Comparison of ENCODE assay signal across 14 mouse cellular contexts in genomic region chr17:12866853-12867252, GRCm38 (mm10). TPM values are rescaled to one million over a fixed set of nuclear protein-coding genes. Genes with fewer than 3 reads are reported as not detected.
A peak's percentile ranks its signal among the peaks of the same experiment; 100 is the strongest.
DNase-seq lines count a peak whose midpoint lies in the region; ATAC-seq and TF ChIP-seq lines count a peak whose summit lies in the region.
"Had no signal": no experiment of that assay in that cellular context is flagged by ENCODE, and none has a peak within 500 bp of the region (broad histone marks: within the 10 kb centered on the region; RNA-seq: fewer than 3 reads in every experiment).

No protein-coding gene starts in this region.

- no peaks in the 10 kb centered on the region for H3K9me3 ChIP-seq in heart, embryonic 11.5 days (replicated peaks; ENCODE audit: control insufficient read depth, low read length)
- H3K9me3 ChIP-seq: liver, embryonic 15.5 days had no signal

- no peak for TF ChIP-seq CTCF in left cerebral cortex, adult 2 months (IDR thresholded peaks at IDR 0.05)

- 0 out of 2 replicates have a peak, but pooled peaks cover 5% of the 10 kb centered on the region for H3K4me1 ChIP-seq in heart, embryonic 11.5 days (ENCODE audit: control insufficient read depth, insufficient read depth, low read length)
- H3K4me1 ChIP-seq: liver, embryonic 15.5 days had no signal

- peaks cover 4% of the 10 kb centered on the region; the same call in 1 of the 2 replicates for H3K27me3 ChIP-seq in heart, embryonic 11.5 days (ENCODE audit: control insufficient read depth, insufficient read depth, low read length)

- H3K4me2 ChIP-seq in heart, embryonic 11.5 days, result no peak overlapping the region
- H3K4me2 ChIP-seq: liver, embryonic 15.5 days had no signal

- no peaks in the 10 kb centered on the region for H3K36me3 ChIP-seq in heart, embryonic 11.5 days (ENCODE audit: control insufficient read depth, insufficient read depth, low read length)
- H3K36me3 ChIP-seq: liver, embryonic 15.5 days had no signal

- intact Hi-C loops in left cerebral cortex, postnatal 10 days (cut with DNase I), result no loop called here
- intact Hi-C loops in left cerebral cortex, adult 2 months (cut with DNase I), result loop anchor here (5.0 kb wide), 1 partner anchor 70 kb away; no protein-coding TSS in a partner anchor

- H3K27ac ChIP-seq in heart, embryonic 11.5 days (ENCODE audit: low read depth, low read length), result peak overlapping the region; percentile 22; the same call in 1 of the 2 replicates
- H3K27ac ChIP-seq in left cerebral cortex, adult 2 months, result peak overlapping the region; percentile 66
- H3K27ac ChIP-seq: liver, embryonic 15.5 days had no signal

- H3K4me3 ChIP-seq in heart, embryonic 11.5 days (ENCODE audit: low read depth, low read length), result no peak overlapping the region
- no peak overlapping the region for H3K4me3 ChIP-seq in left cerebral cortex, adult 2 months
- H3K4me3 ChIP-seq: liver, embryonic 15.5 days had no signal

- 0 out of 2 replicates have a peak overlapping the region, but pooled peaks have one; percentile 28 for H3K9ac ChIP-seq in heart, embryonic 11.5 days (ENCODE audit: low read depth, low read length)
- H3K9ac ChIP-seq: liver, embryonic 15.5 days had no signal

- no peak for ATAC-seq in heart, embryonic 11.5 days (replicated peaks; ENCODE audit: insufficient number of reproducible peaks, low FRiP score, low TSS enrichment)
- no peak for ATAC-seq in erythroblast, adult 5-6 weeks (replicated peaks; ENCODE audit: low FRiP score, poor library complexity, severe bottlenecking)
- ATAC-seq: Patski had no signal

- 56% methylated on average over 10 of the region's 10 CpGs for WGBS in heart, embryonic 11.5 days (ENCODE audit: insufficient replicate concordance)

- peak; percentile 41 for DNase-seq in left cerebral cortex, adult 11 months (ENCODE audit: low spot score)
- no peak for DNase-seq in left cerebral cortex, postnatal 10 days (ENCODE audit: extremely low spot score in 1 of 2, low spot score in 2 of 2)
- peak; percentile 63 to 65 for DNase-seq in left cerebral cortex, adult 2 months (ENCODE audit: extremely low spot score in 1 of 2, low spot score in 2 of 2)
- peak; percentile 54 for DNase-seq in skeletal muscle tissue, adult 2 months (ENCODE audit: low read depth, low spot score)
- no peak for DNase-seq in retina, embryonic 14.5 days (ENCODE audit: low spot score)
- DNase-seq: adrenal gland, adult 8-10 months; kidney, postnatal 25 days; thymus, postnatal 36 days had no signal

RNA-seq across cellular contexts. Expression of gene Mas1, which starts 1.1 kb away (rescaled TPM):
- 10 to 100 TPM; 14.6 to 16.6 TPM for total RNA-seq in left cerebral cortex, postnatal 10 days (2021)
- polyA plus RNA-seq in heart, embryonic 11.5 days (2014; fragmentation: Nextera tagmentation; extraction: Ambion mirVana), result 0.17 and 0.54 TPM in 2 replicates
- total RNA-seq in left cerebral cortex, adult 2 months (2021), result 10 to 100 TPM; 36.8 to 42.2 TPM
- total RNA-seq in erythroblast, adult 5-6 weeks (2015; ENCODE audit: low replicate concordance), result not detected in 2 replicates
- total RNA-seq in erythroblast, adult 5-6 weeks (2017; ENCODE audit: low replicate concordance), result not detected in 2 replicates
- total RNA-seq: hematopoietic stem cell, adult 5-6 weeks had no signal
- polyA plus RNA-seq: Patski had no signal

RNA-seq across cellular contexts. Expression of gene Mrgprh, which starts 9.0 kb away (rescaled TPM):
- under 1 TPM in 1 of 2 experiments, not detected in 1; 0.28 TPM for total RNA-seq in left cerebral cortex, postnatal 10 days (2021)
- 0.10 and 0.25 TPM in 2 replicates for polyA plus RNA-seq in heart, embryonic 11.5 days (2014; fragmentation: Nextera tagmentation; extraction: Ambion mirVana)
- total RNA-seq in left cerebral cortex, adult 2 months (2021), result not detected
- total RNA-seq in erythroblast, adult 5-6 weeks (2015; ENCODE audit: low replicate concordance), result not detected in 2 replicates
- total RNA-seq in erythroblast, adult 5-6 weeks (2017; ENCODE audit: low replicate concordance), result not detected in 2 replicates
- total RNA-seq: hematopoietic stem cell, adult 5-6 weeks had no signal
- polyA plus RNA-seq: intestine, embryonic 14.5 days; liver, embryonic 15.5 days; Patski had no signal

RNA-seq across cellular contexts. Expression of gene Pnldc1, which starts 43.2 kb away (rescaled TPM):
- total RNA-seq in left cerebral cortex, postnatal 10 days (2021), result 1 to 10 TPM; 2.0 to 2.3 TPM
- 1.2 and 1.7 TPM in 2 replicates for polyA plus RNA-seq in heart, embryonic 11.5 days (2014; fragmentation: Nextera tagmentation; extraction: Ambion mirVana)
- 1 to 10 TPM; 2.8 to 4.0 TPM for total RNA-seq in left cerebral cortex, adult 2 months (2021)
- not detected in 2 replicates for total RNA-seq in erythroblast, adult 5-6 weeks (2015; ENCODE audit: low replicate concordance)
- total RNA-seq in erythroblast, adult 5-6 weeks (2017; ENCODE audit: low replicate concordance), result not detected in 2 replicates
- total RNA-seq: hematopoietic stem cell, adult 5-6 weeks had no signal

RNA-seq across cellular contexts. Expression of gene Tcp1, which starts 48.6 kb away (rescaled TPM):
- 100 to 1,000 TPM; 230 to 239 TPM for total RNA-seq in left cerebral cortex, postnatal 10 days (2021)
- 440 and 445 TPM in 2 replicates for polyA plus RNA-seq in heart, embryonic 11.5 days (2014; fragmentation: Nextera tagmentation; extraction: Ambion mirVana)
- 100 to 1,000 TPM; 193 to 195 TPM for total RNA-seq in left cerebral cortex, adult 2 months (2021)
- total RNA-seq in erythroblast, adult 5-6 weeks (2015; ENCODE audit: low replicate concordance), result 98.2 and 107 TPM in 2 replicates
- total RNA-seq in erythroblast, adult 5-6 weeks (2017; ENCODE audit: low replicate concordance), result 117 and 145 TPM in 2 replicates

RNA-seq across cellular contexts. Expression of gene Mrpl18, which starts 49.3 kb away (rescaled TPM):
- 10 to 100 TPM; 48.1 to 54.4 TPM for total RNA-seq in left cerebral cortex, postnatal 10 days (2021)
- 196 and 205 TPM in 2 replicates for polyA plus RNA-seq in heart, embryonic 11.5 days (2014; fragmentation: Nextera tagmentation; extraction: Ambion mirVana)
- total RNA-seq in left cerebral cortex, adult 2 months (2021), result 10 to 100 TPM; 56.1 to 60.5 TPM
- 44.4 and 51.4 TPM in 2 replicates for total RNA-seq in erythroblast, adult 5-6 weeks (2015; ENCODE audit: low replicate concordance)
- total RNA-seq in erythroblast, adult 5-6 weeks (2017; ENCODE audit: low replicate concordance), result 33.6 and 46.0 TPM in 2 replicates

Comparison
In these comparisons a context has a peak if more than half of its experiments do, and no peak if none do; other contexts are left out.
1. DNase-seq: peak in left cerebral cortex, adult 11 months (single experiment), left cerebral cortex, adult 2 months (2 of 2) and skeletal muscle tissue, adult 2 months (single experiment); none in left cerebral cortex, postnatal 10 days (0 of 2) and retina, embryonic 14.5 days (single experiment).
2. RNA of gene Mas1, which starts 1.1 kb away (total RNA-seq): 36.8 to 42.2 TPM in left cerebral cortex, adult 2 months and 14.6 to 16.6 TPM in left cerebral cortex, postnatal 10 days; not detected in erythroblast, adult 5-6 weeks; every median in the first group is over 10 times any median in the second.